Mouse (Mus musculus) thymus, postnatal 36 days (tissue): ENCODE measurements around the gene Limk2.

Experiments used
- DNase-seq, 2 experiments: peaks; one replicate each; pipeline ENCODE4 v3.0.0; 2022; ENCODE audit warnings: mixed read lengths in 2 of 2

Limk2 gene

DNA sequence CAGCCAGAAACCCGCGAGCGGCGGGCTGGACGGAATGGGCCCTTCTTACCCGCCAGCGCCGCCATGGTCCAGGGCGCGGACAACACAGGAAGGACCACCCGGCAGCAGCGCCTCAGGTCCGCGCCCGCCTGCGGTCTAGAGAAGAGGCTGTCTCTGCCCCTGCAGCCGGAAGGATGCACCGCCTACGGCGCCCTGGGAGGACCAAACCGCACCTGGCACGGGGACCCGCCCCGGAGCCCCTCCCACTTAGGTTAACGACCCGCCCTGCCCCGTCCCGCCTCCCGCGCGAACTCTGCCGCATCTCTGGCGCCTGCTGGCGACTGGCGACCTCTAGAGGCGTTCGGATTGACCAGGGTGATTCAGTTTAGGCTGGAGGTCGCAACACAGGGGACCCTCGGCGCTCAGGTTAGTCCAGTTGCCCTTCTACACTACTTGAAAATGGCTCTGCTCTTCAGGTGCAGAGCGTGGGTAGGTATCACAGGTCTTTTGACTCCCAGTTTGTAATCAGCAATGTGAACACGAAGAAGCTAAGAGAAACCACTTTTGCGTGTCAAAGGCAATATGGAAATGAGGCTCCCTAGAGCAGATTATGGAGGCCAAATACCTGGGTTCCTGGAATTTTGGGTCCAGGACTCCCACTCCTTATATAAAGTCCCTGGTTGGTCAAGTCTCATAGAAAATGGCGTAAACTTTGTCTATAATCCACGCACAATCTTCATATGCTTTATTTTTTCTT lies at the start of gene Limk2:
Limk2 (minus strand) TSS at position 193 of the 736 bp plus-strand sequence.
- peak; percentile 97 to 98 for DNase-seq

DNA sequence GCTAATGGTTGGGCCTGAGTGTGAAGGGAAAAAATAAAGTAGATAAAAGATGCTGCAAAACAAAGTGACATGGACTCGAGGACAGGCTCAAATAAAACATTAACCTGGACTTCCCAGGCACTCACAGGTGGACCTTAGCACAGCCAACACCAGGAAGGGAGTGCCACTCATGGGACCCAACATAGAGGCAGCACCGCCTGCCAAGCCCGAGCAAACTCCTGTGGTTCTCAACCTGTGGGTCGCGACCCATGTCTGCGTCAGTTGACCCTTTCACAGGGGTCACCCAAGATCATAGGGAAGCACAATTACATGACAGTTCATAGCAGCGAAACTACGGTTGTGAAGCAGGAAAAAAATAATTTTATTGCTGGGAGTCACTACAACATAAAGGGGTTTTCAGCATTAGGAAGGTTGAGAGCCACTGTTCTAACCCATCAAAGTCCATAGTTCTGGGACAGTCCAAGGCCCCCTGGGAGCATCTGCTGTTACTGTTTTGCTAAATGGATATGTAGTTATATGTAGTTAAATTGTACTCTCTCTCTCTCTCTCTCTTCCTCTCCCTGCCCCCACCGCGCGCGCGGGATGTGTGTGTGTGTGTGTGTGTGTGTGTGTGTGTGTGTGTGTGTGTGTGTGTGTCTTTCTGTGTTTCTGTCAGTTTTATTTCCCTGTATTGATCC lies 49.6 kb upstream of the Limk2 start:
- DNase-seq: no peak

DNA sequence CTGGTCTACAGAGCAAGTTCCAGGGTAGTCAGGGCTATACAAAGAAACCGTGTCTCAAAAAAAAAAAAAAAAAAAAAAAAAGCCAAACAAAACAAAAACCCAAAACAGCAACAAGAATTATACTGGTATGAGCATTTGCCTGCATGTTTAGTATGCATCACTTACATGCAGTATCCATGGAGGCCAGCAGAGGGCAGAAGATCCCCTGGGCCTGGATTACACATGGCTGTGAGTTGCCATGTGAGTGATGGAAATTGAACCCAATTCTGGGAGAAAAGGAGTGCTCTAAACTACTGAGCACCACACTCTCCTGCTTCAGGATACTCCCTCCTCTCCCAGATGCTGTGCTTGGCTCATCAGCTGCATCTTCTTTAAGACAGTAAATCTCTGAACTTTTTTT lies 47.4 kb upstream of the Limk2 start:
- peak; percentile 61 to 67 for DNase-seq

DNA sequence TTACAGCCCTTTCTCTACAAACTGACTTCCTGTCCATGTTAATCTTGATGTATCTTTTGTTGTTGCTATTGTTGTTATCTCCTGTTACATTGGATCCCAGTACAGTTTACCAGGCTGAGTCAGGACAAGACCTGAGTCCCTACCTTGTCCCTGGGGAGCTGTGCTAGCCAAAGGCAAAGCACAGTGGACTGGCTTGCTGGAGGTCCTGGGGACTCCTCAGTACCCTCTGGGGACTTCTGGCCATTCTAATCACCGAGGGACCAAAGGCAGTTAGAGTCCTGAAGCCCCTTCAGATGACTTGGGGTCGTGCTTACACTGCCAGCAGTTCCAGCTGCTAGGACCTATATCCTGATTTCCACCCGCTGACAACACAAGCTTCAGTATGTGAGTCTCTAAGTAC lies 45.5 kb upstream of the Limk2 start:
- DNase-seq: no peak

DNA sequence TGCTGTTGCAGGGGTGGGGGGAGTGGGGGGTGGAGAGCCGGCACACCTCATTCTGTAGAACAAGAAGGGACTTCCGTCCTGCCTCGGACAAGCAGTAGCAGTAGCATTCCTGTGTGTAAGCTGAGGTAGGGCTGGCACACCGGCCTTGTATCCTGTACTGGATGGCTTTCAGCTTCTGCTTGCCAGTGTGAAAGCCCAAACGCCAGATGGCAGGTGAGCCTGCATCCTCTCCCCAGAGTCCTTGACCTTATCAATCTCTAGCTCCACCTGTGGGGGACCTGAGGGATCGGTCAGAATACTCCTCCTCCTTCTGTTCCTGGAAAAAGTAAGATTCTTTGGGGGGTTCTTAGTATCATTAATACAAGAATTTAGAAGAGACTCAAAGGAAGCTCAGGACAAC lies 44.5 kb upstream of the Limk2 start:
- DNase-seq: peak in 1 of 2 experiments; percentile 24

DNA sequence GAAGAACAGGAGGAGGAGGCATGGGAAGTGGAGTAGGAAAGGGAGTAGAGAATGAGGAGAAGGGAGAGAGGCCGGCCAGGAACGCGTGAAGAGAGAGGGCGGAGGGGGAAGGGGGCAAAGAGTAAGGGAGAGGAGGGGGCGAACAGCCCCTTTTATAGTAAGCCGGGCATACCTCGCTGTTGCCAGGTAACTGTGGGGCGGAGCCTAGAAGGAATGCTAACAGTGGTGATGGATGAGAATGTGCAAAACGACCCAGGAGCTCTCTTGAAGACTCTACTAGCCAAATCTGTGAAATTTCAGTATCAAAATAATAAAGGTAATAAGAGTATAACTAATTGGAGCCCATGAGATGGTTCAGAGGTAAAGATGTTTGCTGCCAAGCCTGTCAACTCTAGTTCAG lies 43.8 kb upstream of the Limk2 start:
- DNase-seq: peak in 1 of 2 experiments; percentile 29

DNA sequence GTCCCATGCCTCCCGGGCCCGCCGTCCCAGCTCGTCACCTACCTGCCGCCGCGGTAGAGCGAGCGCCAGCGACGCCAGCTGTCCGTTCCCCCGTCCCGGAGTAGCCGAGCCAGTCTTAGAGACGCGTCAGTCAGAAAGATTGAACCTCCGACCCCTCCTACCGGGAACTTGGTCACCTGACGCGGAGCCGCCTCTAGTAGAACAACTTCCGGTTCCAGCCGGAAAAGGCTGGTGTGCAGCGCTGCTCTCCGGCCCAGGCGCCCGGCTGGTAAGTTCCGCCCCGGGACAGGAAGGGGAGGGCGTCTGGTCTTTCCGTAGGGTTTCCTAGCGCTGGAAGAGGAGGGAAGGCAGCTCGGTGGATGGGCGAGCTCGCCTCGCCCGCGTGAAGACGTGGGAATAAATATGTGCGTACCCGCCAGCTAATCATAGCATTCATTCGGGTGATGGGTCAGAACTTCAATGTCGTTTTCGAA lies 43.2 kb upstream of the Limk2 start, which contains the start of gene Rnf185:
Rnf185 (minus strand) TSS at position 197 of the 473 bp plus-strand sequence.
- peak; percentile 88 to 92 for DNase-seq

DNA sequence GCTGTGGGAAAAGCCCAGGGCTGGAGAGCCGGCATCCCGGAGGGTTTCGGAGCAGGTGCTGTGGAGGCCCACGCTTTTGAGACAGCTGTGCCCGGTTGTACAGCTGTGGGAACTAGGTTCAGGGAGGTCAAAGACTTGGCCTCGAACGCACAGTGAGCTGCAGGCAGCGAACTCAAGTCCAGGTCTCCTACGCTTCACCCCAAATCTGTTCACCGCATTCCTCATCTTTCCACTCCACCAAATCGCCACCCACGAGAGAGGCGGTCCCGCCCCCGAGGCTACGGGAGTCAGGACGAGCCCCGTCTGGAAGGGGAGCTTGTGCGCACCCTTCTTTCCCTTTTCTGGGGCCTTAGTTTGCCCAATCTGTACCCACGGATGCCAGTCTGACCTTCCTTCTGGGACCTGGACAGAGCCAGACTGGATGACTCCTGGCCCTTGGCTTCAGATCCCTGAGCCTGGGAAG lies 42.7 kb upstream of the Limk2 start:
- no peak for DNase-seq

DNA sequence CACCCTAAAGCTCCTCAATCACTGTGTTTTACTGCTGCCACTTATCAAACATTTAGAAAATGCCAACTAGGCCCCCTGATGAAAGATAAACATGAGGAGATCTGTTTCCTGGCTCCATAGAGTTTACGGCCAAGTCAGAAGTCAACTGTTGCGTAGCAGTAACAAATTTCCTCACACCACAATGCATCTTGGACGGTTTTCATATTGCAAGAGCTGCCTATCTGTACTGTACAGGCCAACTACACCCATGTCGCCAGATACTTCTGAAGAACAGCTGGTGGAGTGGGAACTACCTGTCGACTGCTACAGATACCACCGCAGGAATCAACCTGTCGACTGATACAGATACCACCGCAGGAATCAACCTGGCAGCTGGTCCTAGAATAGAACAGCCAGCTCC lies 35.9 kb upstream of the Limk2 start:
- no peak for DNase-seq

DNA sequence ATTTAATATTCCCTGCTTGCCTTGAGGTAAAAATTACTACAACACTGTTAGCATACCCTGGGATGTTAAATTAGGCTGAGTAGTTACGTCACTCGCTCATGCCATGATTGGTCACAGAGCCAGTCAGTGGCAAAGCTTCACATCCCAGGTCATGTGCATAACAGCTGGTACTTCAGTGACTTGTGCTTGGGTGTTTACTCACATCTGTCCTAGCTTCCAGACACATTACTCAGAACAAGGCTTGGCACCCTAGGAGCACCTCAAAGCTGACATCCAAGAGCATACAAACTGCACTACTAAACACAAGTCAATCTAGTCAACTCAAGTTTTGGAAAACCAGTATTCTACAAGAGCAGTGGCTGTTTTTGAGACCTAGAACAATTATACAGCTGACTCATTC lies 34.1 kb upstream of the Limk2 start:
- no peak for DNase-seq

DNA sequence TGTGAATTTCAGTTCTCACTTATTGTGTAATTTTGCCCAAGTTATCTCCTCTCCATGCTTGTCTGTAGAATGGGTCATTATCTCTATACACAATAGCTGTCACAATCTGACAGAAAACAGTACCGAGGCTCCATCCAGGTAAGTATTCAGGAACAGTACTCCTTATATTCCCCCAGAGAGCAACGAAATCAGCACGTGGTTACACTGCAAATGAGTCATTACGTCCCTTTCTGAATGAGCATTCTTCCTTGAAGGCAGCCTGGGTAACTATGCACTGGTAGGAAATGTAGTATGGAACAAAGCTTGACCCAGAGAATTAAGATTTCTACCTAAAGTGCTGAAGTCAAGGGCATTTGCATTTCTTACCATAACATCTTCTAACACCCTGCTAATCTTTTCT lies 33.7 kb upstream of the Limk2 start:
- no peak for DNase-seq

DNA sequence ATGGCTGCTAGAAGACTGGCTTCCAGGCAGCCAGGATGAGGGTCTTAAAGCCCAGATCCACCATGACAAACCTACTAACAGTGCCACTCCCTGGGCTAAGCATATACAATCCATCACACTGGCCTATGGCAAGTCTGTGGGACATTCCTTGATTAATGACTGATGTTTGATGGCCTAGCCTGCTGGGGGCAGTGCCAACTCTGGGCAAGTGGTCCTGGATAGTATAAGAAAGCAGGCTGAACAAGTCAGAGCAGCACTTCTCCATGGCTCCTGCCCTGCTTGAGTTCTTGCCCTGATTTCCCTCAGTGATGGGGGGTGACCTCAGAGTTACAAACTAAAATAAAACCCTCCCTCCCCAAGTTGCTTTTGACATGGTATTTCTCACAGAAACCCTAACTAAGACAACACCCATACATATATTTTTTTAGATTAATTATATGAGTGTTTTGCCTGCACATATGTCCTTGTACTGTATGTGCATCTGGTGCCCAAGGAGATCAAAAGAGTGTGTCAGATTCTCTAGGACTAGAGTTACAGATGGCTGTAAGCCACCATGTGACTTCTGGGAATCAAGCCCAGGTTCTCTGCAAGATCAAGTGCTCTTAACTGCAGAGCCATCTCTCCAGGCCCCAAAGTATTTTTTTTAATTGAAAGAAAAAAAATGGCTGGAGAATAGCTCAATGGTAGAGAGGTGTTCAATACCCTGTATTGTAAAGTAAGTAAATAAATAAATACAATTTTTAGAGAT lies 32.9 kb upstream of the Limk2 start:
- no peak for DNase-seq

DNA sequence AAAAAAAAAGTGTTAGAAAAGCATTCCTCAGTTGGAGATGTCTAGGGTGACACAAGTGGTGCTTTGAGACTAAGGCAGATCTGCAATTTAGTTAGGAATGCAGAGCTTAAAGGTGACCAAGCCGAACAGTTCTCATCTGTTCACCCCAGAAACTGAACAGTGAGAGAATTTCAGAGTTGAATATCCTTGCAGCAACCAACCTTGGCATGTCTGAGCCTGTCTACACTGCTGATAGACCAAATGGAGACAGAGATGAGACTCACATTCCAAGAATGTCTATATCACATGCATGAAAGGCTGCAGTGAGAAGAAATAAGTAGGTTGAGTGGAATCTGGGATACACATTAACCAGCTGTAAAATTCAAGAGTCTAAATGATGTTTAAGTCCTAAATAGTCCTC lies 28.6 kb upstream of the Limk2 start:
- no peak for DNase-seq

DNA sequence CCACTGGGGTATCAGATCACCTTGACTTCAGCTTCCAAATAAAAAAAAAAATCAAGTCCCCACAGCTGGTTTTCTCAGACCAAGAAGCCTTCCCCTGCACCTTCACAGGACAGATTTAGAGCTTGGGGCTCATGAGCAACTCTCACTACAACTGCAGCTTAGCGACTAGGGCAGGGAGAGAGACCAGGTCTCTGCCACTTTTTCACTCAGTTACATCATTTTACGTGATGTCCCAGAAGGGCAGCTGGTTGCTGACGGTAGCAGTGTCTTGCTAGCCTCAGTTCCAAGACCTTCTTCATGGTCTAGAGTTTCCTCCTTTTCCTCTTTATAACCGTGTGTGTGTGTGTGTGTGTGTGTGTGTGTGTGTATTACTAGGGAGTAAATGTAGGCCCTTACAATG lies 24.8 kb upstream of the Limk2 start:
- DNase-seq: no peak

DNA sequence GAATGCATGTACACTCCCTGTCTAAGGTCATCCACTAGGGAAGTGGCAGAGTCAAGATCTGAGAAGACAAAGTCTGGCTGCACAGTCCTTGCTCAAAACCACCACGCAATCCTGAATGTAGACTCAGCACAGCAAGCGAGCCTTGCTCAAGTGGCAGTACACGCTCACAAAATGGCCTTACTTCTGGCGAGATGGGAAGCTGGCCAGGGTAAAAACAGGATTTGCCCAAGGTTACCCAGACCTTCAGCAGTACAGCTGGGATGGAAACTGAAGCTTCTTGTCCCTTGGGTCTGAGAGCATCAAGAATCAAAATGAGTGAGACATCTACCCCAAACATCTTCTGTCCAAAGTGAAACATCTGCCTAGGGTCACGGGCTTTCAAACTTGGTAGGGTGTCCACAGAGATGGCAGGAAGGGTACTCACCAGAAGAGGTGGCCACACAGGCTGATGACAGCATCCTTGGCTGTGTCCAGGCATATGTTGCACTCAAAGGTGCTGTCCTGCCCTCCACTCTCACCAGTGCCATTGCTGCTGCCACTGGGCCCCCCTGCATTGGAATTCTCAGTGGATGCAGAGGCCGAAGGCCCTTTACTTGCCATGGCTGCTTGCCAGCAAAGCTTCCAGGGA lies 23.1 kb upstream of the Limk2 start:
- DNase-seq: no peak

DNA sequence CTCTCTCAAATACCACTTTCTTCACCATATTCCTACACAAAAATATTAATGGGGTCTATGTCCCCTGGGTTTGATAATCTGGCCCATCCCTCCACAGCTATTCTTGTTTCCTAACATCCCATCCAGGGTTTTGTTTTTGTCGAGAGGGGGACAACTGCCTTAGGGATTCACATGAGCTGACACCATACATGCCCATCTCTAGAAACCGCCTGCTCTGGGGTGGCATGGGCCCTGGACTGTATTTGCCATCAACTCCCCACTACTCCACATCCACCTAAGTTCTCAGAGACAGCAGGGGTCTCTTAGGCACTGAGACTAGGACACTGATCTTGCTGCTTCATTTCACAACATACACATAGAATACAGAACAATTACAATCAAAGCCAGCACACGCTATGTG lies 22.5 kb upstream of the Limk2 start:
- DNase-seq: no peak

DNA sequence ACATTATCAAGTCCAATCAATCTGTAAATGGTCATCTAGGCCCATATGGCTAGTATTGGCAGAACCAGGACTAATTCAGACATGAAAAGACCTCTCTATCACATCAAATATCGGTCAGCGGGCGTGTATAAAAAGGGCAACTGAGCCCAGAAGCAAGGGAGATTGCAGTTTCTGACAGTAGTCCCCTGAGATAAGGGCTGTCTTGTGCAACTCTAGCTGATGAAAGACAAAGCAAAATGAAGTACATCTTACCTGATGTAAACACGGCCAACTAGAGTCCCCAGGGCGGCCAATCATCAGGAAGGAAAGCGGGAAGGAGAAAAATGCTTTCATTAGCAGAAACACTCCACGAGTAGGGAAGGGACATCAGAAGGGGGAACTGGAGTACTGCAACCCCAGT lies 19.6 kb upstream of the Limk2 start:
- DNase-seq: no peak

DNA sequence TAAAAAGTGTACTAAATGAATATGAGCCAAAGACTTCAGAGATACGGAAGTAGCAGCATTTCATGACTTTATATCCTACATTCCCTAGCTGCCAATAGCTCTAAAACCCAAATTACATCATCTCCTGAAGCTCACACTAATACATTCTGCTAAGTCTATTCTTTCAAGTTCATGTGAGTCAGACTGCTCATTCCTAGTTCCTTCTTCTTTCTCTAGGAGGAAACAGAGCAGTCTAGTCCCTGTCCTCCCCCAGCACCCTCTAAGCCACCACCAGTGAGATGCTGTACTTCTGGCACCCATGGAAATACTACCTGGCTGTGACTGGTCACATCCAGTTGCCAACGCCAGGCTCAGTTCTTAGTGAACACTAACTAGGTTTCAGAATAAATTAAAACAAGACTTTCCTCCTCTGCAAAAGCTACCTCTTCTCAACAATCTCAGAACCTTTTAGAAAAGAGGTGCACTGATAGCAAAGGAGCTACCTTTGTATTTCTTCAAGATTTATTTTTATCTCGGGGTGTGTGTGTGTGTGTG lies 18.8 kb upstream of the Limk2 start:
- DNase-seq: no peak

DNA sequence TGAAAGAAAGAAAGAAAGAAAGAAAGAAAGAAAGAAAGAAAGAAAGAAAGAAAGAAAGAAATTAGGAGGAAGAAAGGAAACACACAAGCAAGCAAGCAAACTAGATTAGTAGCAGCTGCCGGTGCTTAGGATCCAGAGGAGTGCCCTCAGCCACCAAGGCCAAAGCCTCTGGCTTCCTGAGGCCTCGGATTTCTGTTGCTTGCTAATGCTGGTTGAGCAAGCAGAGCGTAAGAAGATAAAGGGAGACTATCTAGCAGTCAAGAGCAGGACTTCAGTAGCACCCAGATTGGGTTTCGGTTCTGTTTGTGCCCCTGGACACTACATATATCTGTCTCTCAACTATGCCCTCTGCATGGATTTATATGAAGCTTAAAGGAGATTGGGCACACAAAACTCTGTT lies 13.3 kb upstream of the Limk2 start:
- no peak for DNase-seq

DNA sequence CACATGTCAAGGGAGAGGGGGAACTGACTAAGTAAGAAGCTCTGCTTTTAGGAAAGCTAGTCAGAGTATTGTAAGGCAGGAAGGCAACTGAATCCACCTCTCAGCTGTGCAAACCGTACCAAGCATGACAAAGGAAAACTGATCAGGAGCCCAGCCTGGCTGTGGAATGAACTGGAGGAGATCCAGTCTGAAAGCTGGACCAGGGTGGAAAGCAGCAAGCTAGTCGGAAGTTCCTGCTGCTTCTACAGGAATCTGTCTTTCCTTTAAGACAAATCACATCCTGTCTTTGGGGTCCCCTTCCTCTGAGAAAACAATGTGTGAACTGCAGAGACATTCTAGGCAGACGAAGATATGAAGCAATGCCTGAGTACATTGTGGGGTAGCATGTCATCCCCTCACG lies 9.8 kb upstream of the Limk2 start:
- no peak for DNase-seq

DNA sequence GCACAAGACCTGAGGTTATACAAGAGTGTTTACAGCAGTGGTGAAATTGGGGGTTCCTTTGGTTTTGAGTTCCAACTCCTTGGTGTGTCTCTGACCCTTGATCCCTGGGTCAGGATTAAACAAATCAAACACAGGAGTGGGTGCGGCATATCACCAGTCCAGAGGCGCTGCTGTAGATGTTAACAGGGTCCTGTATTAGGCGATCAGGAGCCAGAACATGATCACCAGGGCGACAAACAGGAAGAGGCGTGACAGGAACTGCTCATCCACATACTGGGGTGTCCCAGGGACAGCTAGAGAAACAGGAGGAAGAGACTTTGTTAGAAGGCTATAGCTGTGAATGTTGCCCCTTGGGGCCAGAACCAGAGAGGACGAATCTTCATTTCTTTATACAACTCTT lies 8.8 kb upstream of the Limk2 start:
- no peak for DNase-seq

DNA sequence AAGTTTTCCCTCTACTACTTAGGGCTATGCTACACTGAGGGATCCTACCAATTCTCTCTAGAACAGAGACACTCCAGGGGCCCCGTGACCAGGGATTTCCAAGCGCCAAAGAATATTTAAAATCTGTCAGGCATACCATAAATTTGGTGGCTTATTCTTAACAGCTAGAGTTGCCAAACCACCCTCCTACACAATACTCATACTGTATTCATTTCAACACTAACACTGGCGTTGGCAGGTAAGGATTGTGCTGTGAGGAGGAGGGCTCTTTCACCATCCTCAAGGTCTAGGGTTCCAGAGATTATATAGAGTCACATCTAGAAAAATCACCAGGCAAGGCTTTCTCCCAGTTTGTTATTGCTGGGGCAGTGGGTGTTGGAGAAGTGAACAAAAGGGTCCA lies 7.4 kb upstream of the Limk2 start:
- no peak for DNase-seq

DNA sequence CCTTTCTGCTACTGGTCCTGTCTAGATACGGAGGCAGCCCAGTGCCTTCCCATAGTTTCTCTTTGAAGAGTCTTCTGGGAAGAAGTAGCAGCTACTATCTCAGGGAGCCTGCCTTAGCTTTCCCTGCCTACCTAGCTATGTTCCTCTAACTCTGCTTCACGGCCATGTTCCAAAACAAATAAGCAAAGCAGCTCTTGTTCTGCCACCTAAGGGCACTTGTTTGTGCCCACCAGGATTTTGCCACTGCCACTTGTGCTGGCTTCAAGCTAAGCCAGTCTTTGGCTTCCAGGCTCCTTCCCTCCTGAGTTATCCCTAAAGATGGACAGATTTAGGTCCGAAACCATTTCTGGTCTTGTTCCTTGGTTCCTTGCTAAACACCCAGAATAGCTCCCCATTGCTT lies 3.1 kb upstream of the Limk2 start:
- DNase-seq: no peak
